Mouse (Mus musculus) hindbrain, embryonic 10.5 days (tissue): ENCODE results near the gene Gm15217. TPM values are rescaled to one million over a fixed set of nuclear protein-coding genes. Genes with fewer than 3 reads are reported as not detected.
A peak's percentile ranks its signal among the peaks of the same experiment; 100 is the strongest.

ENCODE experiments used
- DNase-seq: peaks from one replicate; pipeline ENCODE4 v3.0.0-alpha.2; 2017; ENCODE audit warnings: low spot score
- H3K27ac ChIP-seq: fragments of 300-500 bp; sonication (generic); 2 replicates; pipeline ENCODE4 v1.5.1; 2016; ENCODE audit warnings: mild to moderate bottlenecking, moderate library complexity
- H3K27me3 ChIP-seq: fragments of 300-500 bp; sonication (generic); 2 replicates; pipeline ENCODE4 v1.6.1; 2016; ENCODE audit warnings: mild to moderate bottlenecking; ENCODE audit not compliant: poor library complexity, insufficient read depth, severe bottlenecking
- H3K36me3 ChIP-seq: fragments of 300-500 bp; sonication (generic); 2 replicates; pipeline ENCODE4 v1.6.1; 2016; ENCODE audit warnings: mild to moderate bottlenecking, moderate library complexity
- H3K4me1 ChIP-seq: fragments of 300-500 bp; sonication (generic); replicated peaks from 2 replicates; pipeline ENCODE4 v1.6.1; 2016; ENCODE audit warnings: mild to moderate bottlenecking
- H3K4me3 ChIP-seq: fragments of 300-500 bp; sonication (generic); 2 replicates; pipeline ENCODE4 v1.5.1; 2016; ENCODE audit warnings: mild to moderate bottlenecking, moderate library complexity
- H3K9me3 ChIP-seq: fragments of 300-500 bp; sonication (generic); 2 replicates; pipeline ENCODE4 v1.6.1; 2016; ENCODE audit warnings: mild to moderate bottlenecking, moderate library complexity
- WGBS: fragments of 180-500 bp; shearing (Covaris S2); methylation state at CpG from one replicate; pipeline ENCODE4 v1.1.7; 2016; 5-methylcytosine and 5-hydroxymethylcytosine counted together
- polyA plus RNA-seq: library from polyadenylated mRNA; unstranded; fragments of >200 nt; fragmentation: Nextera tagmentation; extraction: Ambion mirVana; gene quantifications from 2 replicates; pipeline ENCODE4 v1.2.1, GENCODE M21; 2016

Gm15217 gene
- polyA plus RNA-seq, 1 experiment from 2014 or later, result not detected

- 85% methylated on average over 10 of the region's 10 CpGs for WGBS
- Histone ChIP-seq H3K27me3 (no peaks in the 10 kb centered on the region), H3K27ac (no peak overlapping the region), H3K4me3 (no peak overlapping the region), H3K9me3 (no peaks in the 10 kb centered on the region), H3K4me1 (0 out of 2 replicates have a peak, but pooled peaks cover 2% of the 10 kb centered on the region), H3K36me3 (no peaks in the 10 kb centered on the region)
- DNase-seq, result no peak
Observed at GRCm38 (mm10) chr14:46409016-46409415, 29.8 kb downstream of the Gm15217 start.

GRCm38 (mm10) chr14:46410557-46411120 lies 31.4 kb downstream of the Gm15217 start:
- no peaks in the 10 kb centered on the region for H3K27me3 ChIP-seq
- H3K36me3 ChIP-seq, result no peaks in the 10 kb centered on the region
- 0 out of 2 replicates have a peak, but pooled peaks cover 2% of the 10 kb centered on the region for H3K4me1 ChIP-seq
- no peak overlapping the region for H3K4me3 ChIP-seq
- WGBS, result 46% methylated on average over 4 of the region's 4 CpGs
- no peak for DNase-seq
- H3K9me3 ChIP-seq, result no peaks in the 10 kb centered on the region
- H3K27ac ChIP-seq, result no peak overlapping the region

GRCm38 (mm10) chr14:46412497-46413000 lies 33.3 kb downstream of the Gm15217 start:
- H3K9me3 ChIP-seq, result no peaks in the 10 kb centered on the region
- no peak overlapping the region for H3K27ac ChIP-seq
- no peak overlapping the region for H3K4me3 ChIP-seq
- 0 out of 2 replicates have a peak, but pooled peaks cover 2% of the 10 kb centered on the region for H3K4me1 ChIP-seq
- DNase-seq, result no peak
- 85% methylated on average over 7 of the region's 7 CpGs for WGBS
- H3K27me3 ChIP-seq, result no peaks in the 10 kb centered on the region
- no peaks in the 10 kb centered on the region for H3K36me3 ChIP-seq

GRCm38 (mm10) chr14:46418371-46419097 lies 39.3 kb downstream of the Gm15217 start:
- H3K4me1 ChIP-seq, result peaks cover 15% of the 10 kb centered on the region
- peak; percentile 16 for DNase-seq
- H3K27me3 ChIP-seq, result no peaks in the 10 kb centered on the region
- H3K27ac ChIP-seq, result no peak overlapping the region
- H3K9me3 ChIP-seq, result no peaks in the 10 kb centered on the region
- H3K36me3 ChIP-seq, result no peaks in the 10 kb centered on the region
- no peak overlapping the region for H3K4me3 ChIP-seq
- 74% methylated on average over 15 of the region's 15 CpGs for WGBS

GRCm38 (mm10) chr14:46419269-46419668 lies 40.1 kb downstream of the Gm15217 start:
- no peaks in the 10 kb centered on the region for H3K9me3 ChIP-seq
- no peak overlapping the region for H3K4me3 ChIP-seq
- no peak for DNase-seq
- 55% methylated on average over 11 of the region's 11 CpGs for WGBS
- H3K27ac ChIP-seq, result no peak overlapping the region
- no peaks in the 10 kb centered on the region for H3K27me3 ChIP-seq
- peaks cover 15% of the 10 kb centered on the region for H3K4me1 ChIP-seq
- no peaks in the 10 kb centered on the region for H3K36me3 ChIP-seq

- 89% methylated on average over 3 of the region's 3 CpGs for WGBS
- H3K36me3 ChIP-seq, result no peaks in the 10 kb centered on the region
- peaks cover 15% of the 10 kb centered on the region for H3K4me1 ChIP-seq
- no peak overlapping the region for H3K27ac ChIP-seq
- no peaks in the 10 kb centered on the region for H3K9me3 ChIP-seq
- no peak overlapping the region for H3K4me3 ChIP-seq
- H3K27me3 ChIP-seq, result no peaks in the 10 kb centered on the region
- no peak for DNase-seq
Observed at GRCm38 (mm10) chr14:46421823-46422222, 42.6 kb downstream of the Gm15217 start.

- Histone ChIP-seq H3K27ac (no peak overlapping the region), H3K27me3 (no peaks in the 10 kb centered on the region), H3K4me1 (no peaks in the 10 kb centered on the region), H3K9me3 (no peaks in the 10 kb centered on the region), H3K4me3 (no peak overlapping the region), H3K36me3 (no peaks in the 10 kb centered on the region)
- no peak for DNase-seq
- WGBS, result 95% methylated on average over 13 of the region's 13 CpGs
Observed at GRCm38 (mm10) chr14:46427251-46427650, 48.0 kb downstream of the Gm15217 start.

GRCm38 (mm10) chr14:46430231-46430630 lies 51.0 kb downstream of the Gm15217 start:
- Histone ChIP-seq H3K4me3 (no peak overlapping the region), H3K36me3 (no peaks in the 10 kb centered on the region), H3K4me1 (no peaks in the 10 kb centered on the region), H3K9me3 (no peaks in the 10 kb centered on the region), H3K27ac (no peak overlapping the region), H3K27me3 (no peaks in the 10 kb centered on the region)
- 93% methylated on average over 5 of the region's 5 CpGs for WGBS
- DNase-seq, result no peak

Other genes starting within 250 kb of the Gm15217 start
- 15.4 and 20.9 TPM in 2 replicates for gene Bmp4, start 11.3 kb downstream of the Gm15217 start, polyA plus RNA-seq